Mouse (Mus musculus): Measurements from ENCODE around the gene Pdx1. TPM values are rescaled to one million over a fixed set of nuclear protein-coding genes. Genes with fewer than 3 reads are reported as not detected.

Gene Pdx1
- total and polyA plus RNA-seq, 3 experiments: not detected

GRCm38 (mm10) chr5:147269371-147269770 lies 388 bp upstream of the Pdx1 start:
- H3K27me3 ChIP-seq (ENCODE audit: control insufficient read depth in 1 of 2, insufficient read depth in 2 of 2, low read length in 2 of 2): no peaks in the 10 kb centered on the region
- H3K36me3 ChIP-seq (ENCODE audit: control insufficient read depth in 1 of 2, insufficient read depth in 2 of 2, low read length in 2 of 2): no peaks in the 10 kb centered on the region
- no peak for DNase-seq (ENCODE audit: low read depth, low spot score)
- no peaks in the 10 kb centered on the region for H3K79me2 ChIP-seq (ENCODE audit: control insufficient read depth, insufficient read depth, low read length, poor library complexity)
- no peak for TF ChIP-seq MAZ (IDR thresholded peaks at IDR 0.05; ENCODE audit: low read depth, low read length)
- no peak for TF ChIP-seq CHD2 (IDR thresholded peaks at IDR 0.05; ENCODE audit: low read length)
- TF ChIP-seq TCF12 (IDR thresholded peaks at IDR 0.05; ENCODE audit: low read depth, low read length): no peak
- no peak for TF ChIP-seq TBP (IDR thresholded peaks at IDR 0.05; ENCODE audit: low read depth, low read length)
- TF ChIP-seq USF1 (IDR thresholded peaks at IDR 0.05; ENCODE audit: low read depth, low read length): no peak
- TF ChIP-seq ZC3H11A (IDR thresholded peaks at IDR 0.05; ENCODE audit: low read depth, low read length): no peak
- no peak for TF ChIP-seq MAX (IDR thresholded peaks at IDR 0.05; ENCODE audit: low read length)
- no peak for TF ChIP-seq RAD21 (IDR thresholded peaks at IDR 0.05; ENCODE audit: low read depth, low read length)
- no peak for TF ChIP-seq POLR2AphosphoS5 (IDR thresholded peaks at IDR 0.05; ENCODE audit: borderline replicate concordance, low read depth, low read length)
- no peak for TF ChIP-seq MYB (IDR thresholded peaks at IDR 0.05; ENCODE audit: low read depth, low read length)
- TF ChIP-seq SIN3A (IDR thresholded peaks at IDR 0.05; ENCODE audit: low read length): no peak
- no peak for TF ChIP-seq POLR2A (IDR thresholded peaks at IDR 0.05; ENCODE audit: control insufficient read depth in 1 of 2, insufficient read depth in 1 of 2, low read depth in 1 of 2, low read length in 2 of 2, poor library complexity in 1 of 2)
- no peak for TF ChIP-seq NELFE (IDR thresholded peaks at IDR 0.05; ENCODE audit: low read depth, low read length)
- TF ChIP-seq ZKSCAN1 (IDR thresholded peaks at IDR 0.05; ENCODE audit: low read depth, low read length): no peak
- no peak for TF ChIP-seq MXI1 (IDR thresholded peaks at IDR 0.05; ENCODE audit: low read depth, low read length)
- no peak for TF ChIP-seq POLR2AphosphoS2 (IDR thresholded peaks at IDR 0.05; ENCODE audit: low read length)
- TF ChIP-seq ZMIZ1 (IDR thresholded peaks at IDR 0.05; ENCODE audit: low read depth, low read length): no peak
- TF ChIP-seq HCFC1 (IDR thresholded peaks at IDR 0.05; ENCODE audit: low read depth, low read length): no peak
- no peak for TF ChIP-seq E2F4 (IDR thresholded peaks at IDR 0.05; ENCODE audit: borderline replicate concordance, low read depth, low read length)
- no peak for TF ChIP-seq EP300 (IDR thresholded peaks at IDR 0.05; ENCODE audit: low read depth in 1 of 2, low read length in 2 of 2)
- H3K4me1 ChIP-seq (ENCODE audit: control insufficient read depth in 1 of 2, insufficient read depth in 2 of 2, low read length in 2 of 2): no peaks in the 10 kb centered on the region
- H3K4me3 ChIP-seq (ENCODE audit: control insufficient read depth in 1 of 2, insufficient read depth in 1 of 2, low read depth in 2 of 2, low read length in 2 of 2): no peak overlapping the region
- no peak overlapping the region for H3K27ac ChIP-seq (ENCODE audit: control insufficient read depth, low read depth, low read length)
- no peak overlapping the region for H3K9ac ChIP-seq (ENCODE audit: control insufficient read depth, low read depth, low read length, poor library complexity, severe bottlenecking)
- no peaks in the 10 kb centered on the region for H3K9me3 ChIP-seq (replicated peaks; ENCODE audit: insufficient read depth, low read length)

- DNase-seq (ENCODE audit: low read depth, low spot score): no peak
- Histone ChIP-seq H3K9me3 (replicated peaks; ENCODE audit: insufficient read depth, low read length) (no peaks in the 10 kb centered on the region), H3K36me3 (ENCODE audit: control insufficient read depth in 1 of 2, insufficient read depth in 2 of 2, low read length in 2 of 2) (no peaks in the 10 kb centered on the region), H3K79me2 (ENCODE audit: control insufficient read depth, insufficient read depth, low read length, poor library complexity) (no peaks in the 10 kb centered on the region), H3K4me1 (ENCODE audit: control insufficient read depth in 1 of 2, insufficient read depth in 2 of 2, low read length in 2 of 2) (no peaks in the 10 kb centered on the region), H3K27ac (ENCODE audit: control insufficient read depth, low read depth, low read length) (no peak overlapping the region), H3K4me3 (ENCODE audit: control insufficient read depth in 1 of 2, insufficient read depth in 1 of 2, low read depth in 2 of 2, low read length in 2 of 2) (no peak overlapping the region), H3K27me3 (ENCODE audit: control insufficient read depth in 1 of 2, insufficient read depth in 2 of 2, low read length in 2 of 2) (no peaks in the 10 kb centered on the region), H3K9ac (ENCODE audit: control insufficient read depth, low read depth, low read length, poor library complexity, severe bottlenecking) (no peak overlapping the region)
- TF ChIP-seq MAFK (IDR thresholded peaks at IDR 0.05; ENCODE audit: borderline replicate concordance, low read depth, low read length) (no peak), JUND (IDR thresholded peaks at IDR 0.05; ENCODE audit: low read depth, low read length) (no peak), NELFE (IDR thresholded peaks at IDR 0.05; ENCODE audit: low read depth, low read length) (no peak), ZNF384 (IDR thresholded peaks at IDR 0.05; ENCODE audit: low read depth, low read length) (no peak), SMC3 (IDR thresholded peaks at IDR 0.05; ENCODE audit: low read depth, low read length) (no peak), CHD2 (IDR thresholded peaks at IDR 0.05; ENCODE audit: low read length) (no peak), NRF1 (IDR thresholded peaks at IDR 0.05; ENCODE audit: insufficient read depth, low read depth, low read length, poor library complexity, severe bottlenecking) (no peak), CTCF (IDR thresholded peaks at IDR 0.05 in 2 of 3, conservative IDR thresholded peaks at IDR 0.05 in 1 of 3; ENCODE audit: control insufficient read depth in 1 of 3, insufficient read depth in 1 of 3, low read depth in 2 of 3, low read length in 3 of 3, poor library complexity in 1 of 3, severe bottlenecking in 1 of 3) (no peak), USF1 (IDR thresholded peaks at IDR 0.05; ENCODE audit: low read depth, low read length) (no peak), ELF1 (IDR thresholded peaks at IDR 0.05; ENCODE audit: low read depth, low read length) (no peak), TAL1 (IDR thresholded peaks at IDR 0.05; ENCODE audit: low read length) (no peak), POLR2A (IDR thresholded peaks at IDR 0.05; ENCODE audit: control insufficient read depth in 1 of 2, insufficient read depth in 1 of 2, low read depth in 1 of 2, low read length in 2 of 2, poor library complexity in 1 of 2) (no peak), MAX (IDR thresholded peaks at IDR 0.05; ENCODE audit: low read length) (no peak), BHLHE40 (IDR thresholded peaks at IDR 0.05; ENCODE audit: borderline replicate concordance, low read depth, low read length) (no peak)
Measured at GRCm38 (mm10) chr5:147270673-147271655, 1.2 kb downstream of the Pdx1 start.

All from MEL (cell line).